Comparison of ENCODE assay signal across 22 mouse cellular contexts in the genomic region with DNA sequence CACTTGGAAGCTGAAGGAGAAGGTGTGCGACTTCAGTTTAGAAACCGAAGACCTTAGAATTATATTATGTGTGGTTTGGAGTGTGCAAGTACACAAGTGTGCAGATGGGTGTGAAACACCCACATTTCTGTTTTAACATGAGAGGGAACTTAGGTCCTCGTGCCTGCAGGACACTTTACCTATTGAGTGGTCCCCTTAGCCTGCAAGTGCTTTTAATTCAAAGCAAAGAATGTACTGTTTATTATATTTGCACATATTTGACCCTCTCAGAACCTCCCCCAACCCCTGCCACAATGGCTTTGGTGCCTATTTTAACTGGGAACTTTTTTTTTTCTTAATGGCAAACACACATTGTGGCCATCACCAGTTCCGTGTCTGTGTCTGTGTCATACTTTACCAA.
"Had no signal": no experiment of that assay in that cellular context is flagged by ENCODE, and none has a peak within 500 bp of the region (broad histone marks: within the 10 kb centered on the region; RNA-seq: fewer than 3 reads in every experiment).

No protein-coding gene starts in this region.

- H3K27me3 ChIP-seq: hindbrain, embryonic 15.5 days had no signal

- H3K9me3 ChIP-seq: hindbrain, embryonic 15.5 days; limb, embryonic 10.5 days; limb, embryonic 13.5 days; liver, embryonic 12.5 days; liver, embryonic 15.5 days; midbrain, embryonic 12.5 days; midbrain, embryonic 15.5 days; neural tube, embryonic 12.5 days; neural tube, embryonic 15.5 days had no signal

- ATAC-seq: liver, embryonic 12.5 days; midbrain, embryonic 15.5 days had no signal

- H3K4me2 ChIP-seq: hindbrain, embryonic 15.5 days; limb, embryonic 13.5 days; liver, embryonic 12.5 days; liver, embryonic 15.5 days; midbrain, embryonic 12.5 days; midbrain, embryonic 15.5 days; neural tube, embryonic 12.5 days; neural tube, embryonic 15.5 days had no signal

- H3K36me3 ChIP-seq: hindbrain, embryonic 15.5 days; limb, embryonic 10.5 days; limb, embryonic 13.5 days; liver, embryonic 12.5 days; liver, embryonic 15.5 days; midbrain, embryonic 12.5 days; midbrain, embryonic 15.5 days; neural tube, embryonic 12.5 days; neural tube, embryonic 15.5 days had no signal

- H3K4me3 ChIP-seq: hindbrain, embryonic 15.5 days; layer of hippocampus, adult 2 months; limb, embryonic 10.5 days; limb, embryonic 13.5 days; liver, embryonic 12.5 days; liver, embryonic 15.5 days; midbrain, embryonic 12.5 days; midbrain, embryonic 15.5 days; neural tube, embryonic 12.5 days; neural tube, embryonic 15.5 days had no signal

- DNase-seq: kidney, adult 11 months; kidney, adult 9 months; layer of hippocampus, adult 9-11 months; liver; right cerebral cortex, adult 18-20 months; right cerebral cortex, postnatal 14 days; right cerebral cortex, postnatal 4 days; thymus, adult 2 months; thymus, postnatal 14 days; thymus, postnatal 4 days had no signal

- H3K9ac ChIP-seq: hindbrain, embryonic 15.5 days; limb, embryonic 13.5 days; liver, embryonic 12.5 days; liver, embryonic 15.5 days; midbrain, embryonic 12.5 days; midbrain, embryonic 15.5 days; neural tube, embryonic 12.5 days; neural tube, embryonic 15.5 days had no signal

- H3K27ac ChIP-seq: hindbrain, embryonic 15.5 days; layer of hippocampus, adult 2 months; limb, embryonic 10.5 days; limb, embryonic 13.5 days; liver, embryonic 12.5 days; liver, embryonic 15.5 days; macrophage; midbrain, embryonic 12.5 days; midbrain, embryonic 15.5 days; neural tube, embryonic 12.5 days; neural tube, embryonic 15.5 days; stomach, postnatal 0 days had no signal
